Mouse (Mus musculus): ENCODE measurements around the gene Slc12a8.

DNA sequence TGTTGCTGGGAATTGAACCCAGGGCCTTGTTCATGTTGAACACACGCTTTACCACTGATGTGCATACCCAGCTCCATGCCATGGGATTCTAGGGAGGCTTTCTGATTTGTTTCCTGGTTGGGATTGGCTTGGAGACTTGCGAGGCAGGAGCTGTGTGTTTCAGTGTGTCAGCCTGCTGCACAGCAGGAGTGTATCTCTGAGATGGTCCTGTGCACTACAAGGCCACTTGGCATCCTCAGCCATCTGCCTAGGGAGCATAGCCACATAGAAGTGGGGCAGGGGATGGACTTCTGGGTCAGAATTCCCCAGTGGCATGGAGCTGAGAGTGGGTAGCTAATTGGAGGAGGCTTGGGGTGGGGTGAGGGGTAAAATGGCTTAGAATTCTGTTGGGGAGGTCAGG is 63.2 kb downstream of the Slc12a8 start:
- TF ChIP-seq POLR2A (IDR thresholded peaks at IDR 0.05; ENCODE audit: low read depth, low read length) (no peak), CTCF (IDR thresholded peaks at IDR 0.05; ENCODE audit: borderline replicate concordance, insufficient read depth, low read length) (no peak)

Measured in embryonic fibroblast, embryonic 13.5 days (primary cell).